Mouse (Mus musculus): Measurements from ENCODE around the gene Bach2. TPM values are rescaled to one million over a fixed set of nuclear protein-coding genes. Genes with fewer than 3 reads are reported as not detected.

Bach2 gene
- polyA plus RNA-seq, 1 experiment from 2014 or later, result 9.8 TPM

DNA sequence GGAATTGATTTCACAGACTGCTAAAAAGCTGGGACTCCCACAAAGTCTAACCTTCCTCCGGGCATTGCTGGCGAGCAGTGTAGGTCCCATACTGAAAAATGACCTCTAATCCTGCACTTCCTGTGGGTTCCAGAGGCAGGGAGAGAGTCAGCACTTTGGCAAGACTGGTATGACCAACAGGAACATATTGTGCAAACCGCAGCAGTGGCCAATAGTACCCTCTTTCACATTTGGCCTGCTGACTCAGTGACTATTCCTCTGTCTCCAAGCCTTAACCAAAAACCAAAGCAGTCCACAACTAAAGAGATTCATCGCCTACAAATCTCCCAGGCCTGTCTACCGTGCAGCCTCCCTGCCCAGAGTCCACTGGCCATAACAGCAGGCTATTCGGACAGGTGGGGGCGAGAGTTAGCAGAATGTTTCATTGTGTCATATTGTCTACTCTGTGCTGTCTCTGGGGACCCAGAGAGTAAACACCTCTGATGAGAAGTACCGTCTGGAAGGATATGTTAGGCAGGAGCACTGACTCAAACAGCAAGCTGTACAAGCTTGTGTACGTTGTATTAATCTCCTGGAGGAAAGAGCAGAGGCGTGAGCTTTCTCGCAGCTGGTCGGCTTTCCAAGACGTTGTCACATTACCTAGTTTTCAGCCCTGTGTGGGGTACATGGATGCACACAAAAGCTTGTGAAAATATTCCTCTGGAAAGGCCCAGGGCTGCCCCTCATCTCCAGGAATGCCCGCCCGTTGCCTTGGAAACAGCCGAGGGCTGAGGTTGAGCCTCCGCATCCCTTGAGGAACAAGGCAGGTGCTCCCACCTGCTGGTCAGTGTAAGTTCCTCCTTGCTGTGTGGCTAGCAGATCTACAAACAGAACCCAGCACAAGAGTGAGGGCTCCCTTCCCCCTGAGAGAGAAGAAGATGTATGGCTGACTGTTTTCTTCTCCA lies 331.7 kb downstream of the Bach2 start:
- ATAC-seq (ENCODE audit: insufficient number of reproducible peaks, insufficient read depth, low FRiP score, low TSS enrichment, low read depth), result no peak
- H3K4me2 ChIP-seq, result no peak overlapping the region
- peaks cover 4% of the 10 kb centered on the region; the same call in 1 of the 2 replicates for H3K36me3 ChIP-seq
- no peak overlapping the region for H3K9ac ChIP-seq
- H3K4me1 ChIP-seq, result peaks cover 10% of the 10 kb centered on the region
- H3K27ac ChIP-seq, result no peak overlapping the region
- no peak overlapping the region for H3K4me3 ChIP-seq
- no peaks in the 10 kb centered on the region for H3K9me3 ChIP-seq
- 61% methylated on average over 17 of the region's 17 CpGs for WGBS
- no peaks in the 10 kb centered on the region for H3K27me3 ChIP-seq

- peaks cover 11% of the 10 kb centered on the region for H3K4me1 ChIP-seq
- WGBS, result 78% methylated on average over 8 of the region's 8 CpGs
- no peak overlapping the region for H3K27ac ChIP-seq
- peaks cover 5% of the 10 kb centered on the region; the same call in 1 of the 2 replicates for H3K36me3 ChIP-seq
- no peaks in the 10 kb centered on the region for H3K9me3 ChIP-seq
- H3K4me3 ChIP-seq, result no peak overlapping the region
- no peak overlapping the region for H3K4me2 ChIP-seq
- ATAC-seq (ENCODE audit: insufficient number of reproducible peaks, insufficient read depth, low FRiP score, low TSS enrichment, low read depth), result no peak
- H3K9ac ChIP-seq, result no peak overlapping the region
- no peaks in the 10 kb centered on the region for H3K27me3 ChIP-seq
These were observed 332.3 kb downstream of the Bach2 start for GRCm38 (mm10) chr4:32570939-32571317.

- Histone ChIP-seq H3K4me1 (peaks cover 11% of the 10 kb centered on the region), H3K4me3 (no peak overlapping the region), H3K27me3 (no peaks in the 10 kb centered on the region), H3K36me3 (peaks cover 7% of the 10 kb centered on the region; the same call in 1 of the 2 replicates), H3K9ac (no peak overlapping the region), H3K4me2 (no peak overlapping the region), H3K27ac (no peak overlapping the region), H3K9me3 (no peaks in the 10 kb centered on the region)
- 61% methylated on average over 3 of the region's 3 CpGs for WGBS
- no peak for ATAC-seq (ENCODE audit: insufficient number of reproducible peaks, insufficient read depth, low FRiP score, low TSS enrichment, low read depth)
These were observed 332.8 kb downstream of the Bach2 start for GRCm38 (mm10) chr4:32571441-32571840.

DNA sequence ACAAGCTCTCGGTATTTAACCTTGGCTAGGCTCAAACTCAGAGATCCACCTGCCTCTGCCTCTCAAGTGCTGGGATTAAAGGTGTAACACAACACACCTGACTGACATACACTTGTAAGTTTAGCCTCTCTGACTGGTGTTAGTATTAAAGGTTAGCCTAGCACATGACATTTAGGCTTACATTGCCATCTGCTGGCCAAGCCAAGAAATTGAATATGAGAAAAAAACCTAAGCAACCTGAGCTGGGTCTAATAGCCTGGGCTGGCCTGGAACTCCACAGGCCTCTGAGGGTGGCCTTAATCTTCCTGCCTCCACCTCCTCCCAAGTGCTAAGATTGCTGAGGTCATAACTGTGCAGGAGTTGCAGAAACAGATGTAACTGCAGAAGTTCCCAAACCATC lies 333.5 kb downstream of the Bach2 start:
- H3K27ac ChIP-seq, result no peak overlapping the region
- H3K9ac ChIP-seq, result no peak overlapping the region
- no peaks in the 10 kb centered on the region for H3K27me3 ChIP-seq
- H3K9me3 ChIP-seq, result no peaks in the 10 kb centered on the region
- H3K4me2 ChIP-seq, result no peak overlapping the region
- H3K4me1 ChIP-seq, result peaks cover 11% of the 10 kb centered on the region
- WGBS, result 54% methylated on average over 1 of the region's 1 CpGs
- peaks cover 9% of the 10 kb centered on the region; the same call in 1 of the 2 replicates for H3K36me3 ChIP-seq
- 0 out of 2 replicates have a peak, but pooled peaks have one; percentile 20 for ATAC-seq (ENCODE audit: insufficient number of reproducible peaks, insufficient read depth, low FRiP score, low TSS enrichment, low read depth)
- no peak overlapping the region for H3K4me3 ChIP-seq

GRCm38 (mm10) chr4:32573586-32573985 lies 335.0 kb downstream of the Bach2 start:
- Histone ChIP-seq H3K27ac (no peak overlapping the region), H3K9me3 (no peaks in the 10 kb centered on the region), H3K4me1 (peaks cover 11% of the 10 kb centered on the region), H3K36me3 (peaks cover 11% of the 10 kb centered on the region; the same call in 1 of the 2 replicates), H3K9ac (no peak overlapping the region), H3K4me3 (no peak overlapping the region), H3K27me3 (no peaks in the 10 kb centered on the region), H3K4me2 (no peak overlapping the region)
- 86% methylated on average over 5 of the region's 5 CpGs for WGBS
- no peak for ATAC-seq (ENCODE audit: insufficient number of reproducible peaks, insufficient read depth, low FRiP score, low TSS enrichment, low read depth)

- H3K9me3 ChIP-seq, result no peaks in the 10 kb centered on the region
- H3K4me1 ChIP-seq, result peaks cover 11% of the 10 kb centered on the region
- no peaks in the 10 kb centered on the region for H3K27me3 ChIP-seq
- peaks cover 12% of the 10 kb centered on the region; the same call in 1 of the 2 replicates for H3K36me3 ChIP-seq
- H3K4me2 ChIP-seq, result no peak overlapping the region
- H3K27ac ChIP-seq, result no peak overlapping the region
- WGBS, result 67% methylated on average over 1 of the region's 1 CpGs
- no peak overlapping the region for H3K4me3 ChIP-seq
- no peak for ATAC-seq (ENCODE audit: insufficient number of reproducible peaks, insufficient read depth, low FRiP score, low TSS enrichment, low read depth)
- H3K9ac ChIP-seq, result no peak overlapping the region
These were observed 336.0 kb downstream of the Bach2 start for GRCm38 (mm10) chr4:32574604-32575003.

GRCm38 (mm10) chr4:32575165-32575564 lies 336.6 kb downstream of the Bach2 start:
- H3K9ac ChIP-seq, result no peak overlapping the region
- 29% methylated on average over 9 of the region's 9 CpGs for WGBS
- no peak overlapping the region for H3K4me3 ChIP-seq
- peaks cover 18% of the 10 kb centered on the region for H3K36me3 ChIP-seq
- H3K4me1 ChIP-seq, result peaks cover 7% of the 10 kb centered on the region; the same call in 1 of the 2 replicates
- no peak overlapping the region for H3K27ac ChIP-seq
- no peaks in the 10 kb centered on the region for H3K27me3 ChIP-seq
- H3K4me2 ChIP-seq, result no peak overlapping the region
- ATAC-seq (ENCODE audit: insufficient number of reproducible peaks, insufficient read depth, low FRiP score, low TSS enrichment, low read depth), result no peak
- no peaks in the 10 kb centered on the region for H3K9me3 ChIP-seq

DNA sequence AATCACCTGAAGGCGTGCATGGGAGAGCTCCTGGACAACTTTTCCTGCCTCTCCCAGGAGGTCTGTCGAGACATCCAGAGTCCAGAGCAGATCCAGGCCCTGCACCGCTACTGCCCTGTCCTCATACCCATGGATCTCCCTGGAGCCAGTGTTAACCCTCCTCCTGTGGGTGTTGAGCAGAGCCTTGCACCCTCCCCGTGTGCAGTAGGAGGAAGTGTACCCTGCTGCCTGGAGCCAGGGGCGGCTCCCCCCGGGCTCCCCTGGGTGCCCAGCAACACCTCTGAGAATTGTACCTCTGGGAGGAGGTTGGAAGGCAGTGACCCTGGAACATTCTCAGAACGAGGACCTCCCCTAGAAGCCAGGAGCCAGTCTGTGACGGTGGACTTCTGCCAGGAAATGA lies 341.2 kb downstream of the Bach2 start:
- Histone ChIP-seq H3K27me3 (no peaks in the 10 kb centered on the region), H3K27ac (no peak overlapping the region), H3K4me2 (no peak overlapping the region), H3K4me3 (no peak overlapping the region), H3K9ac (no peak overlapping the region), H3K4me1 (0 out of 2 replicates have a peak, but pooled peaks cover 3% of the 10 kb centered on the region), H3K36me3 (peaks cover 20% of the 10 kb centered on the region), H3K9me3 (no peaks in the 10 kb centered on the region)
- WGBS, result 86% methylated on average over 8 of the region's 8 CpGs
- no peak for ATAC-seq (ENCODE audit: insufficient number of reproducible peaks, insufficient read depth, low FRiP score, low TSS enrichment, low read depth)

DNA sequence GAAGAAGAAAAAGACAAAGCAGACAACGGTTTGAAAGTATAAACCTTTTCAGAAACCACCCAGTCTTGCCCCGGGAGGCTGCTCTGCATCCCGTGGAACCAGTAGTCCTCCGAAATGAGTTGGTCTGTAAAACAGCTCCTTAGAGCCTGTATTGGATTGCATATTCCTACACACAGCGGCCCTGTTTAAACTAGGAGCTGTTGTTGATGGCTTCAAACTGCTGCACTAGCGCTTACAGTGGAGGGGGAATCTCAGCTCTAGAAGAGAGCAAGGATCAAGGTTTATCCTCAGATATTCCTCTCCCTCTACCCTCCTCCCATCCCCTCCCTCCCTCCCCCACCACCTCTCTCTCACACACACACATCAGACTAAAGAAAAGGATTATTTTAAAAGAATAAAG lies 345.6 kb downstream of the Bach2 start:
- H3K4me3 ChIP-seq, result no peak overlapping the region
- WGBS, result 69% methylated on average over 6 of the region's 6 CpGs
- ATAC-seq (ENCODE audit: insufficient number of reproducible peaks, insufficient read depth, low FRiP score, low TSS enrichment, low read depth), result no peak
- H3K36me3 ChIP-seq, result peaks cover 9% of the 10 kb centered on the region
- no peak overlapping the region for H3K4me2 ChIP-seq
- H3K27me3 ChIP-seq, result no peaks in the 10 kb centered on the region
- no peak overlapping the region for H3K27ac ChIP-seq
- no peak overlapping the region for H3K9ac ChIP-seq
- H3K4me1 ChIP-seq, result peaks cover 2% of the 10 kb centered on the region; the same call in 1 of the 2 replicates
- no peaks in the 10 kb centered on the region for H3K9me3 ChIP-seq

DNA sequence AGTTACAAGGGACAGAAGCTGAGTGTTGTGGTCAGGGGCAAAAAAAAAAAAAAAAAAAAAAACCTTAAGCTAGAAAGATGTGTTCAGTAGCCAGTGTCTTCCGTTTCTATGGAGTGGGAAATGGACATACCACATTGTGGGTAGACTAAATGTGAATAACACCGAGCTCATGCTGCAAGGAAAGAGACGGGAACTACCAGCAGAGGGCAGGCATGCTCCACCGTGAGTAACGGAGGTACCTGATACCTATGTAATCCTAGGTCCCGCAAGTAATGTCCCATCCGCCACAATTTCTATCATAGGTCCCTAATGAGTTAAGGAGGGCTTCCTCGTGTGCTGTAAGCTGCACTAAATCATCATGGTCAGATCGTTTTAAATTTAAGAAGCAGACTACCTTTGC lies 348.0 kb downstream of the Bach2 start:
- Histone ChIP-seq H3K36me3 (no peaks in the 10 kb centered on the region), H3K4me2 (no peak overlapping the region), H3K9me3 (no peaks in the 10 kb centered on the region), H3K27ac (no peak overlapping the region), H3K9ac (no peak overlapping the region), H3K4me1 (peaks cover 2% of the 10 kb centered on the region; the same call in 1 of the 2 replicates), H3K27me3 (no peaks in the 10 kb centered on the region), H3K4me3 (no peak overlapping the region)
- WGBS, result 11% methylated on average over 9 of the region's 9 CpGs
- no peak for ATAC-seq (ENCODE audit: insufficient number of reproducible peaks, insufficient read depth, low FRiP score, low TSS enrichment, low read depth)

- WGBS, result 88% methylated on average over 5 of the region's 5 CpGs
- ATAC-seq (ENCODE audit: insufficient number of reproducible peaks, insufficient read depth, low FRiP score, low TSS enrichment, low read depth), result no peak
- no peak overlapping the region for H3K9ac ChIP-seq
- no peaks in the 10 kb centered on the region for H3K36me3 ChIP-seq
- no peaks in the 10 kb centered on the region for H3K9me3 ChIP-seq
- no peak overlapping the region for H3K4me3 ChIP-seq
- H3K27me3 ChIP-seq, result no peaks in the 10 kb centered on the region
- H3K27ac ChIP-seq, result no peak overlapping the region
- no peak overlapping the region for H3K4me2 ChIP-seq
- peaks cover 2% of the 10 kb centered on the region; the same call in 1 of the 2 replicates for H3K4me1 ChIP-seq
These were observed 348.9 kb downstream of the Bach2 start for GRCm38 (mm10) chr4:32587543-32587942.

DNA sequence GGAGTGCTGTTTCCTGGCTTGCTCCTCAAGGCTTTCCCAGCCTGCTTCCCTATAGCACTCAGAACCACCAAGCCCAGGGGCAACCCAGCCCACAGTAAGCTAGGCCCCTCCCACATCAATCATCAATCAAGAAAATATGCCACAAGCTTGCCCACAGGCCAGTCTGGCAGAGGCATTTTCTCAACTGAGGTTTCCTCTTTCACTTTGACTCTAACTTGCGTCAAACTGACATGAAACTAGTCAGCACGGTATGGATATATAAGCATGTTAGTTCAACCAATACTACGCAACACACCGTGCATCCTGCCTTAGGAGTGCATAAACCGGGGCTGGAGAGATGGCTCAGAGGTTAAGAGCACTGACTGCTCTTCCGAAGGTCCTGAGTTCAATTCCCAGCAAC lies 349.6 kb downstream of the Bach2 start:
- H3K27ac ChIP-seq, result no peak overlapping the region
- no peak overlapping the region for H3K4me2 ChIP-seq
- H3K9me3 ChIP-seq, result no peaks in the 10 kb centered on the region
- no peak for ATAC-seq (ENCODE audit: insufficient number of reproducible peaks, insufficient read depth, low FRiP score, low TSS enrichment, low read depth)
- H3K9ac ChIP-seq, result no peak overlapping the region
- H3K36me3 ChIP-seq, result no peaks in the 10 kb centered on the region
- 73% methylated on average over 6 of the region's 6 CpGs for WGBS
- H3K4me3 ChIP-seq, result no peak overlapping the region
- H3K4me1 ChIP-seq, result peaks cover 2% of the 10 kb centered on the region; the same call in 1 of the 2 replicates
- no peaks in the 10 kb centered on the region for H3K27me3 ChIP-seq
